Mouse (Mus musculus) heart, embryonic 12.5 days (tissue): Measurements from ENCODE around the gene Ctsa. TPM values are rescaled to one million over a fixed set of nuclear protein-coding genes. Genes with fewer than 3 reads are reported as not detected.
"Not testable (repeated sequence)": the region's sequence is repeated elsewhere in the genome, so short reads cannot be mapped to it uniquely, and the experiment has no call there.

Source experiments
- ATAC-seq: fragments of 200-750 bp; cut with Nextera tagmentation; 2 replicates; pipeline ENCODE4 v1.8.0; 2017; ENCODE audit warnings: moderate TSS enrichment, moderate library complexity; ENCODE audit not compliant: insufficient number of reproducible peaks, low FRiP score
- H3K27ac ChIP-seq: fragments of 300-500 bp; sonication (generic); 2 replicates; pipeline ENCODE4 v1.5.1; 2016; ENCODE audit warnings: mild to moderate bottlenecking, moderate library complexity; ENCODE audit not compliant: poor library complexity, severe bottlenecking
- H3K27me3 ChIP-seq: fragments of 300-500 bp; sonication (generic); replicated peaks from 2 replicates; pipeline ENCODE4 v1.6.1; 2016; ENCODE audit warnings: mild to moderate bottlenecking, moderate library complexity
- H3K36me3 ChIP-seq: fragments of 300-500 bp; sonication (generic); 2 replicates; pipeline ENCODE4 v1.6.1; 2016; ENCODE audit warnings: mild to moderate bottlenecking, moderate library complexity
- H3K4me1 ChIP-seq: fragments of 300-500 bp; sonication (generic); replicated peaks from 2 replicates; pipeline ENCODE4 v1.6.1; 2016; ENCODE audit warnings: mild to moderate bottlenecking
- H3K4me2 ChIP-seq: fragments of 300-500 bp; sonication (generic); 2 replicates; pipeline ENCODE4 v1.6.1; 2016; ENCODE audit warnings: mild to moderate bottlenecking, moderate library complexity
- H3K4me3 ChIP-seq: fragments of 300-500 bp; sonication (generic); 2 replicates; pipeline ENCODE4 v1.5.1; 2016; ENCODE audit warnings: mild to moderate bottlenecking
- H3K9ac ChIP-seq: fragments of 300-500 bp; sonication (generic); 2 replicates; pipeline ENCODE4 v1.6.1; 2016; ENCODE audit warnings: mild to moderate bottlenecking, moderate library complexity
- H3K9me3 ChIP-seq: fragments of 300-500 bp; sonication (generic); replicated peaks from 2 replicates; pipeline ENCODE4 v1.6.1; 2016; ENCODE audit warnings: mild to moderate bottlenecking, moderate library complexity
- WGBS: fragments of 180-500 bp; shearing (Covaris S2); methylation state at CpG from one replicate; pipeline ENCODE4 v1.1.7; 2016; 5-methylcytosine and 5-hydroxymethylcytosine counted together
- polyA plus RNA-seq: library from polyadenylated mRNA; unstranded; fragments of >200 nt; fragmentation: Nextera tagmentation; extraction: Ambion mirVana; gene quantifications from 2 replicates; pipeline ENCODE4 v1.2.1, GENCODE M21; 2016

The Ctsa gene
- polyA plus RNA-seq, 1 experiment from 2014 or later = 169 TPM

DNA sequence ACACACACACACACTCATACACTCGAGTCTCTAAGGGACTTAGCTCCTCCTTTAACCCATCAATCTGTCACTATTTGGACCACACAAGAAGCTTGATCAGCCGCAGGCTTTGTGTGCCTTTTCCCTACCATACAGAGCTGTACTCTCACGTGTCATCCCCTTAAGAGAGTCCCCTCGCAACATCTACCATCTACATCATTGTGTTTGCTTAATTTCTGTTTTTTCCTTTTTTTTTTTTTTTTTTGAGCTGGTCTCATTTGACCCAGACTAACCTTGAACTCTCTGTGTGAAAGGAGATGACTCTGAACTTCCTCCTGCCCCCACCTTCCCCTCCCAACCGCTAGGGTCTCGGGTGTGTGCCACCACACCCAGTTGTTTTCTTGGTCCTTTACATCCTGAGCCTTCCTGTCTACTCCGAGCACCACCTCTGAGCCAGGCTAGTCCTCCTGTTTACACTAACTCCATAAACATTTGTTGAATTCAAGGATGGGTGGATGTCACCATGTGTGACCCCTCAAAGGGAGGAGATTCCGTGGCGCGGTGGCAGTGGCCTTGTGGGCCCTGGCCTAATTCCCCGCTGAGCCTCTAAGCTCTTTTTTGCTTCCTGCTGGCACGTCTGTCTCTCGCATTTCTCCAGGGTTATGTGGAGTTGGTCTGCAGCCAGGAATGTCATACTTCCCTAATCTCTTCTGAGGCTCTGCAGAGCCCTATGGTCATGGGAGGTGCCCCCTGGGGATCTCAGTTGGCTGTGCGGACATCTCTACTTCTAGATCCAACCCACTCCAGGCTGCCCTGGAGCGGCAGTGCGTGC lies 34.3 kb downstream of the Ctsa start:
- peak overlapping the region; percentile 92 for H3K27ac ChIP-seq
- peaks cover 8% of the 10 kb centered on the region for H3K9me3 ChIP-seq
- WGBS = 26% methylated on average over 16 of the region's 16 CpGs
- 0 out of 2 replicates have a peak overlapping the region, but pooled peaks have one; percentile 0 for H3K4me3 ChIP-seq
- H3K36me3 ChIP-seq = no peaks in the 10 kb centered on the region
- H3K27me3 ChIP-seq = no peaks in the 10 kb centered on the region
- ATAC-seq = peak; percentile 87
- peaks cover 31% of the 10 kb centered on the region for H3K4me1 ChIP-seq
- H3K9ac ChIP-seq = peak overlapping the region; percentile 35; the same call in 1 of the 2 replicates
- no peak overlapping the region for H3K4me2 ChIP-seq

GRCm38 (mm10) chr2:164867566-164867965 lies 34.9 kb downstream of the Ctsa start:
- H3K4me2 ChIP-seq = no peak overlapping the region

DNA sequence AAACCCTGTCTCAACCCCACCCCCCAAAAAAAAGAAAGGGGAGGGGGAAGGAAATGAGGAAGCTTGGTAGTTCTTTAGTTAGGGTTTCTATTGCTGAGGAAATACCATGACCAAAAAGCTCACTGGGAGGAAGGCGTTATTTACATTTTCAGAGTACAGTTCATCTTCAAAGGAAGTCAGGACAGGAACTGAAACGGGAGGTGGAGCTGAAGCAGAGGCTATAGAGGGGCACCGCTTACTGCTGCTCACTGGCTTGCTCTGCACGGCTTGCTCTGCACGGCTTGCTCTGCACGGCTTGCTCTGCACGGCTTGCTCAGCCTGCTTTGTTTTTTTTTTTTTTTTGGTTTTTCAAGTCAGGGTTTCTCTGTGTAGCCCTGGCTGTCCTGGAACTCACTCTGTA lies 35.8 kb downstream of the Ctsa start:
- no peak overlapping the region for H3K9ac ChIP-seq
- no peak overlapping the region for H3K4me2 ChIP-seq
- ATAC-seq = no peak
- no peak overlapping the region for H3K4me3 ChIP-seq
- no peaks in the 10 kb centered on the region for H3K36me3 ChIP-seq
- peaks cover 8% of the 10 kb centered on the region for H3K9me3 ChIP-seq
- WGBS = 72% methylated on average over 7 of the region's 7 CpGs
- H3K27me3 ChIP-seq = no peaks in the 10 kb centered on the region
- H3K27ac ChIP-seq = no peak overlapping the region
- H3K4me1 ChIP-seq = peaks cover 23% of the 10 kb centered on the region

More at GRCm38 (mm10) chr2:164867566-164867965, 34.9 kb downstream of the Ctsa start:
- H3K27ac ChIP-seq = peak overlapping the region; percentile 92
- WGBS = 91% methylated on average over 7 of the region's 7 CpGs
- no peak overlapping the region for H3K9ac ChIP-seq
- no peak overlapping the region for H3K4me3 ChIP-seq
- no peak for ATAC-seq
- no peaks in the 10 kb centered on the region for H3K36me3 ChIP-seq
- H3K27me3 ChIP-seq = no peaks in the 10 kb centered on the region
- peaks cover 25% of the 10 kb centered on the region for H3K4me1 ChIP-seq
- peaks cover 8% of the 10 kb centered on the region for H3K9me3 ChIP-seq

- Histone ChIP-seq H3K4me1 (peaks cover 29% of the 10 kb centered on the region), H3K4me3 (no peak overlapping the region), H3K9ac (no peak overlapping the region), H3K36me3 (no peaks in the 10 kb centered on the region), H3K27ac (no peak overlapping the region), H3K9me3 (peaks cover 8% of the 10 kb centered on the region), H3K27me3 (no peaks in the 10 kb centered on the region), H3K4me2 (no peak overlapping the region)
- ATAC-seq = no peak
- WGBS = 52% methylated on average over 6 of the region's 6 CpGs
These were observed 39.1 kb downstream of the Ctsa start for GRCm38 (mm10) chr2:164871602-164872303.

GRCm38 (mm10) chr2:164873621-164874020 lies 40.9 kb downstream of the Ctsa start:
- H3K27ac ChIP-seq = peak overlapping the region; percentile 55

DNA sequence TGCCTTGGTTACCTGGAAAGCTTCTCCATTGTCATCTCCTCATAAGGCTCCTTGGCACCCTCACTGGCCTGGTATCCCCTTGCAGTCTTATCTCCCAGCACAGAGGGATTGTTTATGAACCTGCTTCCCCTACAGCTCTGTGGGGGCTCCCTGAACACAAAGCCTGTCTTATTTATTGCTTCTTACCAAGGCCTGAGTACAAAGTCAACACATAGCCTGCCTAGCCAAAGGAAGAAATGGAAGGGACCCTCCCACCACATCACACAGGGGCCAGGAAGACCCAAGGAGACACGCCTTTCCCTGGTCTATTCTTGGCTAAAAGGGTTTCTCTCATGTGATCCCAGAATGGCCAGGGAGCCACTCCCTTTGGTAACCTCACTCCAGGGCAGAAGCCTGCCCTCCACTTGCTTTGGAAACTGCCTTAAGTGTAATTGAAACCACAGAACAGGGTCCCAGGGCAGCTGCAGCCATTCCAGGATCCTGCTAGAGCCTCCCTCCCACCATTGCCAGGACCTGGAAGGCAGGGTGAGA lies 41.6 kb downstream of the Ctsa start:
- no peak for ATAC-seq
- Histone ChIP-seq H3K27ac (peak overlapping the region; percentile 55), H3K27me3 (no peaks in the 10 kb centered on the region), H3K9me3 (no peaks in the 10 kb centered on the region), H3K4me2 (0 out of 2 replicates have a peak overlapping the region, but pooled peaks have one; percentile 15), H3K4me1 (peaks cover 29% of the 10 kb centered on the region), H3K4me3 (no peak overlapping the region), H3K9ac (0 out of 2 replicates have a peak overlapping the region, but pooled peaks have one; percentile 9), H3K36me3 (peaks cover 6% of the 10 kb centered on the region; the same call in 1 of the 2 replicates)
- 5% methylated on average over 1 of the region's 1 CpGs for WGBS

More at GRCm38 (mm10) chr2:164873621-164874020, 40.9 kb downstream of the Ctsa start:
- Histone ChIP-seq H3K9me3 (no peaks in the 10 kb centered on the region), H3K4me1 (peaks cover 29% of the 10 kb centered on the region), H3K9ac (0 out of 2 replicates have a peak overlapping the region, but pooled peaks have one; percentile 9), H3K4me2 (no peak overlapping the region), H3K27me3 (no peaks in the 10 kb centered on the region), H3K36me3 (peaks cover 6% of the 10 kb centered on the region; the same call in 1 of the 2 replicates), H3K4me3 (no peak overlapping the region)
- 54% methylated on average over 3 of the region's 3 CpGs for WGBS
- ATAC-seq = no peak

GRCm38 (mm10) chr2:164875648-164876047 lies 43.0 kb downstream of the Ctsa start:
- peaks cover 33% of the 10 kb centered on the region for H3K4me1 ChIP-seq
- not testable (repeated sequence) for H3K4me3 ChIP-seq, ATAC-seq, H3K27me3 ChIP-seq, H3K36me3 ChIP-seq, H3K4me2 ChIP-seq, H3K9me3 ChIP-seq, H3K27ac ChIP-seq, H3K9ac ChIP-seq
- WGBS = 47% methylated on average over 2 of the region's 2 CpGs

DNA sequence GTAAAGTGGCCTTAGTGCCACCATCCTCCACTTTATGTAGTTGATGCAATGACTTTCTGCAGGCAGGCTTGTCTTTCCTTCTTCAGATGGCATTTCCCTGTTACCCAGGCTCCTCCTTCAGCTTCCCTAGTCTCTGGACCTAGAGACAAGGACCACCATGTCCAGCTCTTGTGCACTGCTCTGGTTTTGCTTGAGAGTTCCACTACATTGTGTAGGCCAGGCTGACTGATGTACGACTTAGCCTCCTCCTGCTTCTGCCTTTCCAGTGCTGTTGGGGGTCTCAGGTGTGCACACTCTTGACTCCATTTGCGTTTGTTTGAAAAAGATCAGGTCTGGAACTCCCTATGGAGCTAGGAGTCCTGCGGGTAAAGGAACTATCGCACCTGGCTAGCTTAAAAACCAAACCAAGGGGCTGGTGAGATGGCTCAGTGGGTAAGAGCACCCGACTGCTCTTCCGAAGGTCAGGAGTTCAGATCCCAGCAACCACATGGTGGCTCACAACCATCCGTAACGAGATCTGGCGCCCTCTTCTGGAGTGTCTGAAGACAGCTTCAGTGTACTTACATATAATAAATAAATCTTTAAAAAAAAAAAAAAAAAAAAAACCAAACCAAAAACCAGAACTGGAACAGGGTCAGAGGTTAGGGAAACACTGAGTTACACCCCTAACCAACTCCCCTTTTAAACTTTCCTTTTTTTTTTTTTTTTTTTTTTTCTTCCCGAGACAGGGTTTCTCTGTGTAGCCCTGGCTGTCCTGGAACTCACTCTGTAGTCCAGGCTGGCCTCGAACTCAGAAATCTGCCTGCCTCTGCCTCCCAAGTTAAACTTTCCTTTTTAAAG lies 44.9 kb downstream of the Ctsa start:
- not testable (repeated sequence) for H3K9ac ChIP-seq, H3K36me3 ChIP-seq, H3K9me3 ChIP-seq, ATAC-seq, H3K27me3 ChIP-seq, H3K4me3 ChIP-seq
- WGBS = 73% methylated on average over 11 of the region's 11 CpGs
- Histone ChIP-seq H3K4me2 (peak overlapping the region; percentile 95), H3K27ac (peak overlapping the region; percentile 100), H3K4me1 (peaks cover 37% of the 10 kb centered on the region)

- 2% methylated on average over 28 of the region's 28 CpGs for WGBS
- H3K9me3 ChIP-seq = no peaks in the 10 kb centered on the region
- peak; percentile 33; the same call in 1 of the 2 replicates for ATAC-seq
- H3K4me2 ChIP-seq = peak overlapping the region; percentile 95
- peak overlapping the region; percentile 100 for H3K27ac ChIP-seq
- peaks cover 17% of the 10 kb centered on the region for H3K36me3 ChIP-seq
- H3K9ac ChIP-seq = peak overlapping the region; percentile 99
- H3K4me3 ChIP-seq = peak overlapping the region; percentile 88
- no peaks in the 10 kb centered on the region for H3K27me3 ChIP-seq
- peaks cover 36% of the 10 kb centered on the region for H3K4me1 ChIP-seq
These were observed 46.0 kb downstream of the Ctsa start for GRCm38 (mm10) chr2:164878509-164879227.

DNA sequence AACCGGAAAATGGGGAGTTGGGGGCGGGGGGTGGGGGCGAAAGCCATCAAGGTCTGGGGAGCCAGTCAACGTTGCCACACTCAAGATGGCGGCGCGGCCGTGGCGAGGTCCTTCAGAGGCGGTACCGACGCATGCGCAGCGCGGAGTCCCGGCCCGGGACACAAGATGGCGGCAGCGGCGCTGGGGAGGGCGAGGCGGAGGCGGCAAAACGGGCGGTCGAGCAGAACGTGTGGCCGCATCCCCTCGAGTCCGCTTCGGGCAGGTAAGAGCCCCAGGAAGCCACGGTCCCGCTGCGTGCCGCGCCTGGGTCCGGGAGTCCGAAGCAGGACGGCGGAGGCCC lies 46.5 kb downstream of the Ctsa start, which contains the start of gene Pcif1:
TSS of gene Pcif1 (plus strand) at position 77 of the 340 bp plus-strand sequence.
- Histone ChIP-seq H3K27ac (peak within 1 kb of the TSS; percentile 100), H3K27me3 (no peaks in the 10 kb centered on the region), H3K9ac (peak within 1 kb of the TSS; percentile 99), H3K4me2 (peak within 1 kb of the TSS; percentile 95), H3K4me3 (peak within 1 kb of the TSS; percentile 88), H3K4me1 (peaks cover 30% of the 10 kb centered on the region), H3K36me3 (peaks cover 22% of the 10 kb centered on the region), H3K9me3 (no peaks in the 10 kb centered on the region)
- ATAC-seq = peak; percentile 91
- under 1% methylated on average over 40 of the region's 40 CpGs for WGBS
